Mouse (Mus musculus) mouse embryonic stem cell (cell line): ENCODE results near the gene Gm47969.
"Not testable (repeated sequence)": the region's sequence is repeated elsewhere in the genome, so short reads cannot be mapped to it uniquely, and the experiment has no call there.

Source experiments
- in situ Hi-C, 2 experiments: fragments of 300-500 bp; cut with MboI; formaldehyde crosslinking; loops; 1 replicate in 1 of 2; 3 replicates in 1 of 2; pipeline ENCODE4 v1.14.3; 2019 to 2020; ENCODE audit warnings: low sequenced_read_pairs in 2 of 2, low pct_unique_long_range_greater_than_20kb in 1 of 2, mixed read lengths in 1 of 2; ENCODE audit not compliant: unreplicated experiment in 1 of 2

Gm47969 gene

GRCm38 (mm10) chr1:83044882-83045427 lies at the start of gene Gm47969:
TSS of gene Gm47969 (plus strand) at chr1:83044932.
- in situ Hi-C loops: no loop called here

GRCm38 (mm10) chr1:83000306-83000705 lies 44.4 kb upstream of the Gm47969 start, which contains the start of gene Gm47959:
TSS of gene Gm47959 (plus strand) at chr1:83000548.
- in situ Hi-C loops: not testable (repeated sequence)

- in situ Hi-C loops: no loop called here
These were observed 38.2 kb upstream of the Gm47969 start for GRCm38 (mm10) chr1:83006218-83007179.

GRCm38 (mm10) chr1:83007471-83007870 lies 37.3 kb upstream of the Gm47969 start:
- in situ Hi-C loops: no loop called here

GRCm38 (mm10) chr1:83014477-83014876 lies 30.3 kb upstream of the Gm47969 start:
- in situ Hi-C loops: no loop called here

GRCm38 (mm10) chr1:83015329-83015879 lies 29.3 kb upstream of the Gm47969 start:
- in situ Hi-C loops: no loop called here

- in situ Hi-C loops: no loop called here
These were observed 28.2 kb upstream of the Gm47969 start for GRCm38 (mm10) chr1:83016556-83016955.

- in situ Hi-C loops: no loop called here
These were observed 12.8 kb upstream of the Gm47969 start for GRCm38 (mm10) chr1:83031950-83032349.

GRCm38 (mm10) chr1:83032508-83032907 lies 12.2 kb upstream of the Gm47969 start:
- in situ Hi-C loops: no loop called here

- in situ Hi-C loops: no loop called here
These were observed 10.2 kb upstream of the Gm47969 start for GRCm38 (mm10) chr1:83034509-83034908.

- in situ Hi-C loops: no loop called here
These were observed 7.7 kb upstream of the Gm47969 start for GRCm38 (mm10) chr1:83036892-83037667.

GRCm38 (mm10) chr1:83038109-83038672 lies 6.5 kb upstream of the Gm47969 start, which contains the start of gene Slc19a3:
TSS of gene Slc19a3 (minus strand) at chr1:83038448.
- in situ Hi-C loops: no loop called here

GRCm38 (mm10) chr1:83039080-83039479 lies 5.7 kb upstream of the Gm47969 start:
- in situ Hi-C loops: no loop called here

GRCm38 (mm10) chr1:83042380-83042779 lies 2.4 kb upstream of the Gm47969 start, which contains the start of gene Krtap28-10:
TSS of gene Krtap28-10 (minus strand) at chr1:83042480.
- in situ Hi-C loops: no loop called here

GRCm38 (mm10) chr1:83058481-83058880 lies 13.7 kb downstream of the Gm47969 start:
- in situ Hi-C loops: no loop called here

GRCm38 (mm10) chr1:83059278-83059677 lies 14.5 kb downstream of the Gm47969 start, which contains the start of gene A030005K14Rik:
TSS of gene A030005K14Rik (minus strand) at chr1:83059378.
- in situ Hi-C loops: no loop called here

- in situ Hi-C loops: loop anchor here in 1 of 2 experiments (5.0 kb wide), 1 partner anchor 268 kb away; no protein-coding TSS in a partner anchor
These were observed 15.9 kb downstream of the Gm47969 start, which contains the start of gene Krtap28-13 for GRCm38 (mm10) chr1:83060643-83061042. TSS of gene Krtap28-13 (plus strand) at chr1:83060930.

- in situ Hi-C loops: loop anchor here in 1 of 2 experiments (5.0 kb wide), 1 partner anchor 273 kb away; no protein-coding TSS in a partner anchor
These were observed 20.1 kb downstream of the Gm47969 start for GRCm38 (mm10) chr1:83064851-83065250.
